Mouse (Mus musculus) heart, adult 2 months (tissue): ENCODE results near the gene Fpr3. TPM values are rescaled to one million over a fixed set of nuclear protein-coding genes. Genes with fewer than 3 reads are reported as not detected.

Experiments used
- DNase-seq, 2 experiments: peaks; one replicate each; pipeline ENCODE4 v3.0.0; 2021
- H3K27ac ChIP-seq: fragments of 200-600 bp; 2 replicates; pipeline ENCODE4 v1.8.1; 2022
- H3K27me3 ChIP-seq: fragments of 200-500 bp; 2 replicates; pipeline ENCODE4 v1.6.1; 2012; ENCODE audit warnings: mild to moderate bottlenecking, low read length, inconsistent platforms, mixed read lengths; ENCODE audit not compliant: control insufficient read depth, insufficient read depth
- H3K36me3 ChIP-seq: fragments of 200-500 bp; 2 replicates; pipeline ENCODE4 v1.6.1; 2012; ENCODE audit warnings: low read length, inconsistent platforms; ENCODE audit not compliant: control insufficient read depth, insufficient read depth
- H3K4me1 ChIP-seq: fragments of 200-500 bp; 2 replicates; pipeline ENCODE4 v1.6.1; 2011; ENCODE audit warnings: low read length; ENCODE audit not compliant: control insufficient read depth, insufficient read depth
- H3K4me3 ChIP-seq: fragments of 200-600 bp; 2 replicates; pipeline ENCODE4 v1.8.1; 2022
- H3K79me2 ChIP-seq: fragments of 200-500 bp; replicated peaks from 2 replicates; pipeline ENCODE4 v1.6.1; 2012; ENCODE audit warnings: mild to moderate bottlenecking, inconsistent platforms, low read length, moderate library complexity, mixed read lengths; ENCODE audit not compliant: control insufficient read depth, insufficient read depth
- H3K9ac ChIP-seq: fragments of 200-500 bp; 2 replicates; pipeline ENCODE4 v1.6.1; 2012; ENCODE audit warnings: low read depth, mild to moderate bottlenecking, control low read depth, inconsistent platforms, low read length, mixed read lengths
- CTCF ChIP-seq: fragments of 200-600 bp; IDR thresholded peaks from 2 replicates; pipeline ENCODE4 v1.8.1; 2022; ENCODE audit warnings: antibody characterized with exemption, mild to moderate bottlenecking, moderate library complexity
- EP300 ChIP-seq: fragments of 200-500 bp; IDR thresholded peaks from 2 replicates; pipeline ENCODE4 v1.6.1; 2011; ENCODE audit warnings: low read depth, low read length, control low read depth; ENCODE audit not compliant: insufficient read depth
- POLR2A ChIP-seq: fragments of 200-500 bp; IDR thresholded peaks from 2 replicates; pipeline ENCODE4 v1.6.1; 2011; ENCODE audit warnings: mild to moderate bottlenecking, low read depth, low read length, control low read depth; ENCODE audit not compliant: insufficient read depth
- WGBS: fragments of 180-500 bp; shearing (Covaris S2); methylation state at CpG from one replicate; pipeline ENCODE4 v1.1.7; 2018; 5-methylcytosine and 5-hydroxymethylcytosine counted together
- intact Hi-C: fragments of 180-260 bp; cut with DNase I; formaldehyde crosslinking; loops from one replicate; pipeline ENCODE4 v1.15.1; 2025
- polyA plus RNA-seq: library from polyadenylated mRNA; depleted of rRNA; stranded (reverse); fragments of >200 nt; gene quantifications from 2 replicates; pipeline ENCODE4 v1.2.3, GENCODE M21; 2012
- total RNA-seq, 2 experiments: library from RNA; stranded (reverse); gene quantifications; 2 replicates each; pipeline ENCODE4 v1.2.3; 2021

Fpr3 gene
- total and polyA plus RNA-seq, 3 experiments = not detected

- no peaks in the 10 kb centered on the region for H3K79me2 ChIP-seq
- no peaks in the 10 kb centered on the region for H3K36me3 ChIP-seq
- no peak for DNase-seq
- no peaks in the 10 kb centered on the region for H3K4me1 ChIP-seq
- no peak overlapping the region for H3K27ac ChIP-seq
- intact Hi-C loops = no loop called here
- 73% methylated on average over 10 of the region's 10 CpGs for WGBS
- peak; percentile 46 for TF ChIP-seq CTCF
- TF ChIP-seq EP300 = no peak
- H3K4me3 ChIP-seq = no peak overlapping the region
- H3K9ac ChIP-seq = no peak overlapping the region
- no peaks in the 10 kb centered on the region for H3K27me3 ChIP-seq
Measured at GRCm38 (mm10) chr17:17845187-17846027, 42.2 kb upstream of the Fpr3 start.

- no peak overlapping the region for H3K27ac ChIP-seq
- H3K4me3 ChIP-seq = no peak overlapping the region
- TF ChIP-seq CTCF (no peak), EP300 (no peak), POLR2A (no peak)
- DNase-seq = no peak
- 55% methylated on average over 2 of the region's 2 CpGs for WGBS
- no peaks in the 10 kb centered on the region for H3K36me3 ChIP-seq
- no peak overlapping the region for H3K9ac ChIP-seq
- no peaks in the 10 kb centered on the region for H3K27me3 ChIP-seq
- H3K79me2 ChIP-seq = no peaks in the 10 kb centered on the region
- no peaks in the 10 kb centered on the region for H3K4me1 ChIP-seq
- intact Hi-C loops = no loop called here
Measured at GRCm38 (mm10) chr17:17848988-17849387, 38.7 kb upstream of the Fpr3 start.

GRCm38 (mm10) chr17:17849906-17850712 lies 37.5 kb upstream of the Fpr3 start:
- Histone ChIP-seq H3K9ac (no peak overlapping the region), H3K4me1 (no peaks in the 10 kb centered on the region), H3K4me3 (no peak overlapping the region), H3K36me3 (no peaks in the 10 kb centered on the region), H3K27ac (no peak overlapping the region), H3K79me2 (no peaks in the 10 kb centered on the region), H3K27me3 (no peaks in the 10 kb centered on the region)
- WGBS = 42% methylated on average over 54 of the region's 55 CpGs
- TF ChIP-seq POLR2A (no peak), CTCF (no peak), EP300 (no peak)
- DNase-seq = no peak
- intact Hi-C loops = no loop called here

GRCm38 (mm10) chr17:17855064-17855838 lies 32.4 kb upstream of the Fpr3 start, which contains the start of gene Has1:
Gene Has1, minus strand, starts transcription at chr17:17855205.
- 36% methylated on average over 7 of the region's 8 CpGs for WGBS
- no peaks in the 10 kb centered on the region for H3K27me3 ChIP-seq
- no peaks in the 10 kb centered on the region for H3K36me3 ChIP-seq
- no peak within 1 kb of the TSS for H3K27ac ChIP-seq
- no peaks in the 10 kb centered on the region for H3K79me2 ChIP-seq
- intact Hi-C loops = no loop called here
- H3K4me1 ChIP-seq = no peaks in the 10 kb centered on the region
- H3K9ac ChIP-seq = no peak within 1 kb of the TSS
- TF ChIP-seq CTCF (no peak), EP300 (no peak), POLR2A (no peak)
- H3K4me3 ChIP-seq = no peak within 1 kb of the TSS
- no peak for DNase-seq

- TF ChIP-seq CTCF (no peak), POLR2A (no peak)
- Histone ChIP-seq H3K79me2 (no peaks in the 10 kb centered on the region), H3K27ac (no peak overlapping the region), H3K4me1 (no peaks in the 10 kb centered on the region), H3K9ac (no peak overlapping the region), H3K4me3 (no peak overlapping the region), H3K36me3 (no peaks in the 10 kb centered on the region), H3K27me3 (no peaks in the 10 kb centered on the region)
- 91% methylated on average over 1 of the region's 1 CpGs for WGBS
- intact Hi-C loops = no loop called here
- DNase-seq = no peak
Measured at GRCm38 (mm10) chr17:17856612-17857011, 31.0 kb upstream of the Fpr3 start.
